Mouse (Mus musculus): ENCODE measurements around the gene Spint2. TPM values are rescaled to one million over a fixed set of nuclear protein-coding genes. Genes with fewer than 3 reads are reported as not detected.

Spint2 gene
- polyA plus RNA-seq, 1 experiment from 2014 or later, result 80.7 TPM

DNA sequence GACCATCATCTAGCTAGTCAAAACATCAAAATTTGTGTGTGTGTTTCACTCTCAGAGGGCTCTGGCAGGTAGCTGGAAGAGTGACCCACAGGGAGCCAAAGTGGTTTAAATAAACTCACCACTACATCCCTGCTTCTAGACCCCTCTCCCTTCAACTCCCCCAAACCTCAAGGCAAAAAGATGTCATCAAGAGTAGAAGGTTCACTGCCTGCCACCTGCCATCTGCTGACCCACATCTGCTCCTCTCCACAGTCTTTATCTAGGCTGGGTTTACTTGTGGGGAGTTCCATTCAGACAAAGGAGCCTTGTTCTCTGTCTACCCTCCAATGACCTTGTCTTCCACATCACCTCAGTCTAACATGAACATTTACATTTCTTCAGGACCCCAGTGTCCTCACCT lies 2.5 kb downstream of the Spint2 start:
- Histone ChIP-seq H3K4me1 (ENCODE audit: control insufficient read depth, insufficient read depth, low read length) (0 out of 2 replicates have a peak, but pooled peaks cover 2% of the 10 kb centered on the region), H3K4me2 (ENCODE audit: low read depth, severe bottlenecking) (no peak overlapping the region), H3K9me3 (ENCODE audit: control insufficient read depth, low read length) (no peaks in the 10 kb centered on the region), H3K27ac (replicated peaks; ENCODE audit: low read depth, low read length) (no peak overlapping the region), H3K9ac (ENCODE audit: low read length) (no peak overlapping the region), H3K4me3 (ENCODE audit: low read depth, low read length) (no peak overlapping the region), H3K27me3 (ENCODE audit: control insufficient read depth, insufficient read depth, low read length) (peaks cover 12% of the 10 kb centered on the region), H3K36me3 (ENCODE audit: control insufficient read depth, insufficient read depth, low read length) (no peaks in the 10 kb centered on the region)
- DNase-seq (ENCODE audit: low spot score), result no peak
- no peak for ATAC-seq (ENCODE audit: insufficient number of reproducible peaks, low FRiP score, low TSS enrichment, low read depth)

DNA sequence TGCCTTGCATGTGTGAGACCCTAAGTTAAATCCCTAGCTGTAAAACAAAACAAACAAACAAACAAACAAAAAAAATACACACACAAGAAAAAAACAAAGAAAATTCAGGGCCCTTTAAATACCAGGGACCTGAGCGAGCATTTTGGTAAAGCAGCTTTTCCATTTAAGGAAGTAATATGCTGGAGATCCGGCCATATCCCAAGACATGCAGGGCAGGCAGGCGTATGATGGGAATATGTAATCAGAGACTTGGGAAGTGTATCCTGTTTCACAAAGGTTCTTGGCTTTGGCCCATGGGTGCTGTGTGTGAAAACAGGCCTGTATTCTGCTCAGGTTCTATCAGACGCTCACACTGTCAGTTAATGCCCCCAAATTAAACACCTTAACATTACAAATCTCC lies 4.2 kb downstream of the Spint2 start:
- WGBS, result 86% methylated on average over 4 of the region's 4 CpGs
- Histone ChIP-seq H3K27ac (replicated peaks; ENCODE audit: low read depth, low read length) (no peak overlapping the region), H3K27me3 (ENCODE audit: control insufficient read depth, insufficient read depth, low read length) (peaks cover 9% of the 10 kb centered on the region), H3K4me2 (ENCODE audit: low read depth, severe bottlenecking) (no peak overlapping the region), H3K4me3 (ENCODE audit: low read depth, low read length) (no peak overlapping the region), H3K36me3 (ENCODE audit: control insufficient read depth, insufficient read depth, low read length) (no peaks in the 10 kb centered on the region), H3K9me3 (ENCODE audit: control insufficient read depth, low read length) (no peaks in the 10 kb centered on the region), H3K9ac (ENCODE audit: low read length) (no peak overlapping the region), H3K4me1 (ENCODE audit: control insufficient read depth, insufficient read depth, low read length) (0 out of 2 replicates have a peak, but pooled peaks cover 2% of the 10 kb centered on the region)
- ATAC-seq (ENCODE audit: insufficient number of reproducible peaks, low FRiP score, low TSS enrichment, low read depth) (no peak), DNase-seq (ENCODE audit: low spot score) (no peak)

- H3K9ac ChIP-seq (ENCODE audit: low read length), result no peak overlapping the region
Observed at GRCm38 (mm10) chr7:29276715-29277114, 5.0 kb downstream of the Spint2 start.

DNA sequence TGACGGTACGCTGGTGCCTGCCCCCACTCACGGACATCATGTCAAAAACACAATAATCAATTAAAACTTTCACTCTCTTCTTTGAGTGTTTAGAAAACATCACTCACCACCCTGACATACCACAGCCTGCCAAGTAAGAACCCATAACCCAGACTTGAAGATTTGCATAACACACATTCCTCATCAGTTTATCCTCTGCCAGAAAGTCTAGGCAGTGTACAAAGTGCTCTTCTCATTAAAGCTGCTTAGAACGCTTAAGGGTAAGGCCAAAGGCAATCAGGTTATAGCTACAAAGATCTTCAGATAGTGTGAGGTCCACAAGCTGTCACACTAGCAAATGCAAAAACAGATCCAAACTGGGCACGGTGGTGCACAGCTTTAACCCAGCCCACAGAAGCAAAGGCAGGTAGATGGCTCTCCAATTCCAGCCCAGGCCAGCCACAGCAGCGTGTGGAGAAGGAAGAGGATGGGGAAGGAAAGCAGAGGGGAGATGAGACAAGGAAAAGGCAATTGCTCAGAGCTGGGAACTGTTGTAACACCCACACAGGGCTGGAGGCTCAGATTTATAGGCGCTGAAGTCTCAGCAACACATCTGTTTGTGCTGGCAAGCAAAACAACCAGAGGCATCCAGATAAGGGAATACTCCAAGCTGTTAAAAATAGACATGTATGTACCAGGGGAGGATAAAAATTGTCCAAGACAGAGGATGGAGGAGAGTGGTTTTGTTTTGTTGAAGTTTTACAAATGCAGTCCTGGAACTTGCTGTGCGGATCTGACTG lies 9.8 kb downstream of the Spint2 start:
- Histone ChIP-seq H3K9ac (ENCODE audit: low read length) (no peak overlapping the region), H3K27ac (replicated peaks; ENCODE audit: low read depth, low read length) (no peak overlapping the region)
- 68% methylated on average over 8 of the region's 8 CpGs for WGBS

More at GRCm38 (mm10) chr7:29276715-29277114, 5.0 kb downstream of the Spint2 start:
- Histone ChIP-seq H3K36me3 (ENCODE audit: control insufficient read depth, insufficient read depth, low read length) (no peaks in the 10 kb centered on the region), H3K9me3 (ENCODE audit: control insufficient read depth, low read length) (no peaks in the 10 kb centered on the region), H3K4me1 (ENCODE audit: control insufficient read depth, insufficient read depth, low read length) (0 out of 2 replicates have a peak, but pooled peaks cover 2% of the 10 kb centered on the region), H3K27ac (replicated peaks; ENCODE audit: low read depth, low read length) (no peak overlapping the region), H3K4me3 (ENCODE audit: low read depth, low read length) (no peak overlapping the region), H3K27me3 (ENCODE audit: control insufficient read depth, insufficient read depth, low read length) (peaks cover 1% of the 10 kb centered on the region), H3K4me2 (ENCODE audit: low read depth, severe bottlenecking) (no peak overlapping the region)
- WGBS, result 23% methylated on average over 5 of the region's 5 CpGs
- DNase-seq (ENCODE audit: low spot score), result no peak
- ATAC-seq (ENCODE audit: insufficient number of reproducible peaks, low FRiP score, low TSS enrichment, low read depth), result no peak

DNA sequence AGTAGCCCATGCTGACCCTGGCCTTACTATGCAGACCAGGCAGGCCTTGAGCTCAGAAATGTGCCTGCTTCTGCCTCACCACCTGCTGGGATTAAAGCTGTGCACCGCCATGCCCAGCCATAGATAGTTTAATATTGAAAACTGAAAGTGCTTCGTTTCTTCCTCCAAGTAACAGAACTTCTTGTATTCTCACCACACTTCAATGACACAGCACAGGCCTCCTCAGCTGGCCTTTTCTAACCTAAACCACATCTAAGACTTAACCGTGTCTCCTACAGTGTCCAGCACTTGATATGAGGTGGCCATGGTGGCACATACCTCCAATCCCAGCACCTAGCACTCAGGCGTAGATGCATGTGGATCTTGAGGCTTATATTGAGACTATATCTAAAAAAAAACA lies 11.3 kb downstream of the Spint2 start:
- Histone ChIP-seq H3K27me3 (ENCODE audit: control insufficient read depth, insufficient read depth, low read length) (no peaks in the 10 kb centered on the region), H3K4me3 (ENCODE audit: low read depth, low read length) (no peak overlapping the region), H3K4me2 (ENCODE audit: low read depth, severe bottlenecking) (no peak overlapping the region), H3K9ac (ENCODE audit: low read length) (no peak overlapping the region), H3K4me1 (ENCODE audit: control insufficient read depth, insufficient read depth, low read length) (no peaks in the 10 kb centered on the region), H3K9me3 (ENCODE audit: control insufficient read depth, low read length) (no peaks in the 10 kb centered on the region), H3K27ac (replicated peaks; ENCODE audit: low read depth, low read length) (no peak overlapping the region), H3K36me3 (ENCODE audit: control insufficient read depth, insufficient read depth, low read length) (no peaks in the 10 kb centered on the region)
- no peak for DNase-seq (ENCODE audit: low spot score)
- WGBS, result 92% methylated on average over 4 of the region's 4 CpGs
- no peak for ATAC-seq (ENCODE audit: insufficient number of reproducible peaks, low FRiP score, low TSS enrichment, low read depth)

More for the DNA sequence above, 9.8 kb downstream of the Spint2 start:
- no peaks in the 10 kb centered on the region for H3K27me3 ChIP-seq (ENCODE audit: control insufficient read depth, insufficient read depth, low read length)
- 0 out of 2 replicates have a peak, but pooled peaks cover 2% of the 10 kb centered on the region for H3K4me1 ChIP-seq (ENCODE audit: control insufficient read depth, insufficient read depth, low read length)
- no peak overlapping the region for H3K4me2 ChIP-seq (ENCODE audit: low read depth, severe bottlenecking)
- no peak for ATAC-seq (ENCODE audit: insufficient number of reproducible peaks, low FRiP score, low TSS enrichment, low read depth)
- H3K4me3 ChIP-seq (ENCODE audit: low read depth, low read length), result no peak overlapping the region
- DNase-seq (ENCODE audit: low spot score), result no peak
- no peaks in the 10 kb centered on the region for H3K36me3 ChIP-seq (ENCODE audit: control insufficient read depth, insufficient read depth, low read length)
- no peaks in the 10 kb centered on the region for H3K9me3 ChIP-seq (ENCODE audit: control insufficient read depth, low read length)

DNA sequence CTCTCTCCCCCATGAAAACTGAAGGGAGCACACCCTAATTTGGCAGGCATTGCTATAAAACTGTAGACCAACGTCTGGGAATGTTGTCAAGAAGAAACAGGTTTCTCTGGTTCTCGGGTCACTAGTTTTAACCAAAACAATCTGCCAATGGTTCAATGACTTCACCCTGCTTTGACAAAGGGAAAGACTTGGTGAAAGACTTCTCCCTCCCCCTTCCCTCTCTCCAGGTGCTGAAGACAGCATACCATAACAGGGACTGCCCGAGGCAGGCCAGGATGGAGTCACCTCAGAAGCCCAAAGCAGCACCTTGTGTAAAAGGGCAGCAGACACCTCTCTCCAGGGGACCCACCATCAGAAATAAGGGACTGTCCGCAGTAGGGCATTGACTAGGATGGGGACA lies 14.8 kb downstream of the Spint2 start:
- H3K9ac ChIP-seq (ENCODE audit: low read length), result no peak overlapping the region
- H3K36me3 ChIP-seq (ENCODE audit: control insufficient read depth, insufficient read depth, low read length), result no peaks in the 10 kb centered on the region
- H3K4me1 ChIP-seq (ENCODE audit: control insufficient read depth, insufficient read depth, low read length), result 0 out of 2 replicates have a peak, but pooled peaks cover 1% of the 10 kb centered on the region
- WGBS, result 55% methylated on average over 4 of the region's 4 CpGs
- ATAC-seq (ENCODE audit: insufficient number of reproducible peaks, low FRiP score, low TSS enrichment, low read depth) (no peak), DNase-seq (ENCODE audit: low spot score) (no peak)
- H3K9me3 ChIP-seq (ENCODE audit: control insufficient read depth, low read length), result no peaks in the 10 kb centered on the region
- H3K4me2 ChIP-seq (ENCODE audit: low read depth, severe bottlenecking), result no peak overlapping the region
- H3K27ac ChIP-seq (replicated peaks; ENCODE audit: low read depth, low read length), result no peak overlapping the region
- H3K27me3 ChIP-seq (ENCODE audit: control insufficient read depth, insufficient read depth, low read length), result no peaks in the 10 kb centered on the region
- H3K4me3 ChIP-seq (ENCODE audit: low read depth, low read length), result no peak overlapping the region

DNA sequence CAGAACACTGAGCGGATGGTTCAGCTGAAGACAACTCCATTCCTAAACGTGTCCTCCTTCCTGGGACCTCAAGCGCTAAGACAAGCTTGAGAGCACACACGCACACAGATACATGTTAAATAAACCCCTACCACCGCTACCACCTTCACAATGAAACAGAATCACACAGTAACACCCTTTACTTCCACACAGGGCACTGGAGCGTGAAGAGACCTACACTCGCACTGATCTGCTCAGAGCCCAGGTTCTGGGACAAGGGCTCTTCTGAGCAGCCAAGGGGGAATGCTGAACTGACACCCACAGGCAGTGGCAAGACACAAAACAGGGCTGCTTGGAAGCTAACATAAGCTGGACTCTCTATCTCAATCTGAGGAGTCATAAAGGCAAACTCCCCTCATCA lies 16.1 kb downstream of the Spint2 start:
- Histone ChIP-seq H3K27me3 (ENCODE audit: control insufficient read depth, insufficient read depth, low read length) (no peaks in the 10 kb centered on the region), H3K36me3 (ENCODE audit: control insufficient read depth, insufficient read depth, low read length) (no peaks in the 10 kb centered on the region)

DNA sequence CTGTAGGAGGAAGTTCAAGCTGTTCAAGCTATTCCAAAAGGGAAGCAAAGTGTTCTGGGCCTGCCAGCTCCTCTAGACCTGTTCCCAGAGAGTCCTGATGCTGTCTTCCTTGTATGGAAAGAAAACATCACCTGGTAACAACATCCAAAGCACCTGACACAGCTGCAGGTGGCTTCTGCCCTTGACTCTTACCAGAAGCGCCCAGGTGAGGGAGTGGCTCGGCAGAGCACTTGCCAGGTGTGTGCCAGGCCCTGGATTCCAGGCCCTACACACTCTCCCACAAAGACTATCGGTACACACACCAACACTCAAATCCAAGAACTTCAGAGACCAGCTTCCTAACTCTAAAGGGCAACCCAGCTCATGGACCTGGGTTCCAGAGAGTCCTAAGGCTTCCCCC lies 17.9 kb downstream of the Spint2 start:
- H3K4me3 ChIP-seq (ENCODE audit: low read depth, low read length), result no peak overlapping the region
- no peaks in the 10 kb centered on the region for H3K9me3 ChIP-seq (ENCODE audit: control insufficient read depth, low read length)
- H3K27ac ChIP-seq (replicated peaks; ENCODE audit: low read depth, low read length), result no peak overlapping the region
- H3K27me3 ChIP-seq (ENCODE audit: control insufficient read depth, insufficient read depth, low read length), result no peaks in the 10 kb centered on the region
- WGBS, result 90% methylated on average over 3 of the region's 3 CpGs
- no peak for DNase-seq (ENCODE audit: low spot score)
- no peaks in the 10 kb centered on the region for H3K36me3 ChIP-seq (ENCODE audit: control insufficient read depth, insufficient read depth, low read length)
- ATAC-seq (ENCODE audit: insufficient number of reproducible peaks, low FRiP score, low TSS enrichment, low read depth), result no peak
- peaks cover 13% of the 10 kb centered on the region for H3K4me1 ChIP-seq (ENCODE audit: control insufficient read depth, insufficient read depth, low read length)
- no peak overlapping the region; the same call in 1 of the 2 replicates for H3K4me2 ChIP-seq (ENCODE audit: low read depth, severe bottlenecking)
- no peak overlapping the region for H3K9ac ChIP-seq (ENCODE audit: low read length)

More for the DNA sequence above, 16.1 kb downstream of the Spint2 start:
- H3K9ac ChIP-seq (ENCODE audit: low read length), result no peak overlapping the region
- no peak overlapping the region for H3K4me2 ChIP-seq (ENCODE audit: low read depth, severe bottlenecking)
- H3K9me3 ChIP-seq (ENCODE audit: control insufficient read depth, low read length), result no peaks in the 10 kb centered on the region
- 90% methylated on average over 7 of the region's 7 CpGs for WGBS
- H3K27ac ChIP-seq (replicated peaks; ENCODE audit: low read depth, low read length), result no peak overlapping the region
- ATAC-seq (ENCODE audit: insufficient number of reproducible peaks, low FRiP score, low TSS enrichment, low read depth), result no peak
- H3K4me1 ChIP-seq (ENCODE audit: control insufficient read depth, insufficient read depth, low read length), result 0 out of 2 replicates have a peak, but pooled peaks cover 2% of the 10 kb centered on the region
- no peak overlapping the region for H3K4me3 ChIP-seq (ENCODE audit: low read depth, low read length)
- no peak for DNase-seq (ENCODE audit: low spot score)

All from limb, embryonic 11.5 days (tissue).